Mouse (Mus musculus): Measurements from ENCODE around the gene Haus2.

The Haus2 gene

DNA sequence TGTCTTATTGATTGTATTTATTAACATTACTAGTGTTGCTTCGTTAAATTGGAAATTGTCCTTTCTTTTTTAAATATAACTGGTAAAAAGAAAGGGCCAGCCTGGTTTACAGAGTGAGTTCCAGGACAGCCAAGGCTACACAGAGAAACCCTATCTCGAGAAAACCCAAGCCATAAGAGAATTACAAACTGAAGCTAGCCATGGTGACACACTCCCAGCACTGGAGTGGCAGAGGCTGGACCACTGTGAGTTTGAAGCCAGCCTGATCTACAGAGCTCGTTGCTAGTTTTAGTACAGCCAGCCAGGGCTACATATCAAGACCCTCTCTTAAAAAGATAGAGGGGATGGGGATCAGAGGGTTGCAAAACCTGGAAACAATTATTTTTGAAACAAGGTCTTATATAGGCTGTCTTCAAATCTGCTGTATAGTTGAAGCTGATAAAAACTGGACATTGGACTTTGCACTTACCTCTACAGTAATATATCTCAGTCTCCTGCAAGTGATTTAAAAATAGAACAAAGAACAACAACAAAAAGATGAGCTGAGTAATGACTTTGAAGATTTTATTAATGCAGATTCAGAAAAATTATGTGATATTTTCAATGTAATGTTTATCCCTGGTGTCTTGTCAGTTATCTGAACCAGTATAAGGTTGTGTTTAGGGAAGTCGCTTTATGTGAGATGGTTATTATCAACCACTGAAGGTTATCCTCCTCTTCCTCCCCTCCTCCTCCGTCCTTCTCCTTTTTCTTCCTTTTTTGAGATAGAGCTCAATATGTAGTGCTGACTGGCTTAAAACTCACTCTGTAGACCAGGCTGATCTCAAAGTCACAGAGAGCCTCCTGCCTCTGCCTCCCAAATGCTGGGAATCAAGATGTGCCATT is 7.3 kb downstream of the Haus2 start:
- no peak for DNase-seq (ENCODE audit: low spot score)

DNA sequence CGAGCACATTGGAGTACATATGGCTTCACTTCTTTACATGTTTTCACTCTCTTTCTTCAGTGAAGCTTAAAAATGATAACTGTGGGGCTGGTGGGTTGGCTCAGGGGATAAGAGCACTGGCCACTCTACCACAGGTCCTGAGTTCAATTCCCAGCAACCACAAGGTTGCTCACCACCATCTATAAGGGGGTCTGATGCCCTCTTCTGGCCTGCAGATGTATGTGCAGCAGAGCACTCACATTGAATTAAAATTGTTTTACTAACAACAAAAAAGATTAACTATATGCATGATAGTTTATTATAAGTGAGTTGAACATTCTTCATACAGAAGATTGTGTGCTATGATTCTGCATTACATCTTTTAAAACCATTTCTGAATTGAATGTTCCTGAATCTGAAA is 10.4 kb downstream of the Haus2 start:
- no peak for DNase-seq (ENCODE audit: low spot score)

DNA sequence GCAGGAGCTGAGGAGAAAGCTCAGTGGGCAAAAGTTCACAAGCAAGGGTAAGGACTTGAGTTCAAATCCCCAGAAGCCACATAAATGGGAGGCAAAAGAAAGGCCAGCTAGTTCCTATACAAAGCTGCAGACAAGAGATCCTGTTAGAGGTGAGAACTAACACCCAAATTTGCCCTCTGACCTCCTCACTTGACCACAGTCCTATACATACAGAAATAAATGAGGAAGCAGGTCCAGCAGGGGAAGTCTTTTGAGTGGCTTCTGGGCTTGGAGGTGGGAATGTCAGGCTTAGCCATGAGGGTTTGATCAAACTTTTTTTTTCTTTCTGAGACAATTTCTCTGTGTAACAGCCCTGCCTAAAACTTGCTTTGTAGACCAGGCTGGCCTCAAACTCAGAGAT is 13.7 kb downstream of the Haus2 start:
- no peak for DNase-seq (ENCODE audit: low spot score)

DNA sequence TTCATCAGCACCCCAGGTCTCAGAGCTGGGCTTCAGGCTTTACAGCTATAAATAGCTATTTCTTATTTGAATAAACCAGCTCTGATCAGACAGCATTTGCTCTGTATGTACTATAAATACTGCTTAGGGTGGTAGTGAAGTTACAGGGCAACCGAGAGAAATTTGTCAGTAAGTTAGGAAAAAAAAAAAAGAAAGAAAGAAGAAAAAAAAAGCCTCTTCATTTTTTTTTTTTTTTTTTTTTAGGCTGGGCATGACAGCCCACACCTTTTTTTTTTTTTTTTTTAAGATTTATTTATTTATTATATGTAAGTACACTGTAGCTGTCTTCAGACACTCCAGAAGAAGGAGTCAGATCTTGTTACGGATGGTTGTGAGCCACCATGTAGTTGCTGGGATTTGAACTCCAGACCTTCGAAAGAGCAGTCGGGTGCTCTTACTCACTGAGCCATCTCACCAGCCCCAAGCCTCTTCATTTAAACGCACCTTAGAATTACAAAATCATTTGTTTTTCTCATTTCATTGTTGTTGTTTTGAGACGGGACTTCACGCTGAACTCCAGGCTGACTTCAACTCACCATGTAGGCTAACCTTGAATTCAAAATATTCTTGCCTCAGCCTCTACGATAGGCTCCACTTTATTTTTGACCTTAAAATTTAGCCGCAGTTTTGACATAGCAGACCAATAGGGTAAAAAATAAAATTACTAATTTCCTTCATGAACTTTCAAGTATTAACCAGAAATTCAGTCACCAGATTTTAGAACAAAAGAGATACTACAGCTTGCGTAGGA is 19.1 kb downstream of the Haus2 start:
- no peak for DNase-seq (ENCODE audit: low spot score)

DNA sequence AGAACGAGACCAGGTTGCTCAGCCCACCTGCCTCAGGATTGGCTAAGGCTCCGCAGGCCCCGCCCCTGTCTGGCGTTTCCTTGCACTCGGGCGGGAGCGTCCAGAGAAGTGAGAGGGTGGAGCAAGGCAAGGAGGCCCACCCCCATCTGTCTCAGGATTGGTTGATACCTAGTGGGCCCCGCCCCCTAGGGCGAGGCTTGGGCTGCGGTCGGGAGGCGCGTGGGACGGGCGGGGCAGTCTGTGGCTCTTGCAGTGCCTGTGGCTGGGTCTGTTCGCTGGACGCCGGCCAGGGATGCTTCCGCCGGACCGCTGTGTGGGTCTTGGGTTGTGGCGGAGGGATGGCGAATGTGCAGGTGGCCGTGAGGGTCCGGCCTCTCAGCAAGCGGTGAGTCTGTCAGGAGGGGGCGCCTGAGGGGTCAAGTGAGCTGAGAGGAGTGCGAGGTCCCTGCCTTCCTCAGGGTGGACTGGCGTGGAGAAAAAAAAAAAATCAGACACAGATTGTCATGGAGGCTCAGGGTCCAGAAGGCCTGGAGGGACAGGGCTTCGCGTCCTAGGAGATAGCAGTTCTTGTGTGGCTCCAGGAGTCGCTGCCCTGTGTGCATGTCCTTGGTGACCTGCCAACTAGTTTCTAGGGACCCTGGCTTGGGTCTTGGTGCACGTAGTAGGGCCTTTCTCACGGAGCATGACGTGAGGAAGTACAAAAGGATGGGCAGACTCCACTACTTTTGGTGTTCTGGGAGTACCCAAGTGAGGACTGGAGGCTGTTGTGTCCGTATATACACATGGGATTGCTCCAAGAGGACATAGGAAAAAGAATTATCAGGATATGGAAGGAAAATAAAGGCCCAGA is 19.9 kb downstream of the Haus2 start, which contains the start of gene Stard9:
Stard9 (plus strand) TSS at position 236 of the 850 bp plus-strand sequence.
- DNase-seq (ENCODE audit: low spot score): peak; percentile 95

DNA sequence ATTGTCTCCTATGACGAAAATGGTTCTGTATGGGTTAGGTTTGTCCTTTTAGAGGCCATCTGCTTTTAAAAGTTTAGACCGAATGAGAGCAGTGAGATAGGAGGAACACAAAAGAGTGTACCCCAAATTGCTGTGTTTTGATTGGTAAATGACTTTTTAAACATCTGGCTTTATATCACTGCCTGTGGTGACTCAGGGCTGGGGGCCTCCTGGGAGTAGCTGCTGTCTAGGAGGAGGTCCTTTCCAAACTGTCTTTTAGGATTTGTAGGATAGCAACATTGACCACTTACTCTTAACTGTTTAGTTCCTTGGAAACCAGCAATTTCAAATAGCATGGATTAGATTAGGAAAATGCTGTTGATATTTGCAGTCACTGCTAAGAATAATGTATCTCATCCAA is 21.1 kb downstream of the Haus2 start:
- DNase-seq (ENCODE audit: low spot score): no peak

DNA sequence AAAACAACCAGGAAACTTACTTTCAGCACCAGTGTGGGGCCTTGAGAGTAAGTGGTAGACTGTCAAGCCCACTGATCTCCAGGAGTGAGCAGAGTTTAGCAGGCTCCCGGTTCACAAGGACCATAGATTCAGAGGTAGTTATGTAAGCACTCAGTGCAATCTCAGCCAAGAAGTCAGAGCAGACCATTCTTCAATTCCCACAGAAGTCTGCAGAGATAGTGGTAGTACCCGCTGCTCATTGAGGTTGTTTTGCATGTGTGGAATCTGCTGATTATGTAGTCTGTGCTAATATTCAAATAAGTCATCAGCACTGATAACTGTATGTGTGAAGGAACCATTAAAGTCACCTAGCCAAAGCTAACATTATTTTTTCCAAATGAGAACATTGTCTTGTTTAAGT is 21.5 kb downstream of the Haus2 start:
- DNase-seq (ENCODE audit: low spot score): no peak

DNA sequence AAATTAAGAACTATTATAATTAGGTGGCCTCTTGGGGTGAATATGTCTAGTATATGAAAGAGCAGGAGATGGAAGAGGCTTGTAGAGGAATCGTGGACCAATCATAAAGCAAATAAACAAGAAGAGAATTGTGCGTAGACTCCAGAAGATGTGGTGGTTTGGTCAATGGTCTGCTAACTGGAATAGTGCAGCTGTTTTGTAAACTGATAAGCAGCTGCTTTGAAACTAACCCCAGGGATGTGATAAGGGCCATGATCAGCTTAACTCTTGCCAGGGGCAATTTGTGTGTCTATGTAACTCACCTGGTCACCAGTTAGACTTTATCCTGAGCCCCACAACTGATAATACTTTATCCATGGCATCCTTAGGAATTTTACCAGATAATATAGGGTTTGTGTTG is 22.3 kb downstream of the Haus2 start:
- DNase-seq (ENCODE audit: low spot score): no peak

DNA sequence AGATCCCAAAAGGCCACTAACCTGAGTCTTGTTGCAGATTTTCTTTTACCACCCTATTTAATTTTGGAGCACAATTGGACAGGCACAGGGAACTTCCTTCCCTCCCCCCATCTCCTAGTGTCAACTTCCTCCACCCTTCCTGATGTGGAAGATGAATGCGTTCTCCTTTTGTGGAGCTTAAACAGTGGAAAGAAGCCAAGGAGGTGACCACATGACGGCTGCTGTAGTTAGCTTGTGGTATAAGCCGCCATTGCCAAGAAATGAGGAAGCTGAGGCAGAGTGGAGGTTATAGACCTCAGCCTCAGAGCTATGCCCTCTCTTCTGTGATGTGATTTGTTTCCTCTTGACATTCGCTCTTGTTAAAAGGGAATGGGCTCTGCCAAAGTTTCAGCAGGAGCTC is 22.8 kb downstream of the Haus2 start:
- no peak for DNase-seq (ENCODE audit: low spot score)

DNA sequence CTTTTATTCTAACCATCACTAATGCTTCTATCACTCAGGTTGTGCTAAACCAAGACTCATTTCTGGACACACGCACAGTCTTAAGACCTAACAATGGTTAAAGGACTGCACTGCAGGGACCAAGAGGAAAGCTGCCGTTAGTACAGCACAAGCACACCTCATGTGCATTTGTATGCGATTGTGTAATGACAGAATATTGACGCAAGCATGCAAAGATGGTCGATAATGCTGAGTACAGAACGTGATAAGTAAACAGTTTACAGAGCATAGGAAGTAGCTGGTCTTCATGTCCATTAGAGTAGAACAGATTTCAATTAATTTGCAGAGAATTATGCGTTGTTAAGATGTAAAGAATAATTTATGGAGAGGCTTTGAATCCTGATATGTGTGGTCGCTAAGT is 31.7 kb downstream of the Haus2 start:
- DNase-seq (ENCODE audit: low spot score): no peak

DNA sequence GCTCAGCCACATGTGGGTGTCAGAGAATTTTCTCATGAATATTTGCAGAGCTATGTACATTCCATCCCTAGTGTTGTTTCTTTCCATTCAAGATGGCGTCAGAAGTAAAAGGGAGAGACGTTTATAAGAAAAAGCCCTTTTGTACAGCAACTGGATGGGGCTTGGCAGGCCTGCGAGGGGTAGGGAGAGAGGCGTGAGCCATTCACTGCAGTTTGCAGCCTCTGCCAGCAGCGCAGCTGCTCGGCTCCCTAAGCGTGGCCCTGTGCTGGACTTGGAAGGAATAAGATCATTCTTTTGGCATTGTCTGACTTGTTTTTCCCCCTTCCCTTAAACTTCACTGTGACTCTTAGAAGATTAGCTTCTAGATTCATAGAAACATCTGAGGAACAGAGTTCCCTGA is 34.7 kb downstream of the Haus2 start:
- DNase-seq (ENCODE audit: low spot score): no peak

DNA sequence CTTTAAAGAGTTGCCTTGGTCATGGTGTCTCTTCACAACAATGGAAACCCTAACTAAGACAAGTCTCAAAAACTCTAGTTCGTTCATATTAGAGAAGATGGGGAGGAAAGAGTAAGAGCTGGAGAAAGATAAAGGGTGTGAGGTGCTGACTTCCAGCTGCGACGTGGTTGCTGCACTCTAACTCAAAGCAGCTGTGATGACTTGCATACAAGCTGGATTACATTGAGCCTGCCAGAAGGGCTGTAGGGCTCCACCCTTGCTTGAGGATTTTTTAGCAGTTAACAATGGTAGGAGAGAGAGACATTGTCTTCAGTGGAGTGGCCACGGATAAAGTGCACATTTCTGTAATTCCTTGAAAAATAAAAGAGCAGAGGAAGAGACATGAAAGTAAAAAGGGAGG is 37.6 kb downstream of the Haus2 start:
- no peak for DNase-seq (ENCODE audit: low spot score)

DNA sequence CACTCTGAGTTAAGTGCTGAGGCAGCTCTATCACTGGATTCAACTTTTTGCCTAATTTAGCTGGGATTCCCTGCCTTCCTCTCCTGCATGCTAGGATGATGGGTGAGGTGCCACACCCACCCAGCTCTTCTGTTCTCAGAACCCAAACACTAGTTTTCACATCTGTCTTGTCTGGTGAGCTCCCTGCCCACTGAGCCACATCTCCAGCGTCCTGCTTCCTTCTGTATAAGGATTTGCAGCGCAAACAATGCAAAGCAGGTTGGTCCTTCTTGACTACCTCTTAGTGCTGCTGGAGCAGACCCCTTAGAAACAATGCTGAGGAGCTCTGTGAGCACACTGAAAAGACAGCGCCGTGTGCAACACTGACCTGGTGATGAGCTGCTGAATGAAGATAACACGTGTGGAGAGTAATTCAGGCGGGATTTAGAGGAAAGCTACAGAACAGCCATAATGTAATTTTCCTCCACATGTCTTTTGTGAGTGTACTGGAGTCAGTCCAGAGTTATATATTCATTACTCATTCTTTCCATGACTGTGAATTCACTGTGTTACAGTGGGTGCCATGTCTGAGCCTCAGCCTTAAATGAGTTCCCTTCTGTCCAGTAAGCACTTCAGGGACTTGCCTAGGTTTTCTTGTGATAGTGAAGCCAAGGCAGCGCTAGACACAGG is 43.2 kb downstream of the Haus2 start:
- DNase-seq (ENCODE audit: low spot score): no peak

DNA sequence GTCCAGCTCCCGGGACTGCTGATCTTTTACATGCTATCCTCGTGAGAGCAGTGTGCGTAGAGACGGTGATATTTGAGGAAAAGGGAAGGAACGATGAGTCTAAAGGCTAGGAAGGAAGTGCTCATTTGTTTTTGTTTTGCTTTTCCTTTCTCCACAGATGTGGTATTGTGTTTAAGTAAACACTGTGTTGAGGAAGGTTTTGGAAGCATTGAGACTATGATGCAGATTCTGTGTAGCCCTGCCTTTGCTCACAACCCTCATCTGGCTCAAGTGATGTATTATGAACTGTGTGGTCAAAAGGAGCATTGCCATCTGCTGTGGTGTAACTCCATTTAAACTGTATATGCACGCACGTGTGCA is 43.7 kb downstream of the Haus2 start:
- DNase-seq (ENCODE audit: low spot score): no peak

DNA sequence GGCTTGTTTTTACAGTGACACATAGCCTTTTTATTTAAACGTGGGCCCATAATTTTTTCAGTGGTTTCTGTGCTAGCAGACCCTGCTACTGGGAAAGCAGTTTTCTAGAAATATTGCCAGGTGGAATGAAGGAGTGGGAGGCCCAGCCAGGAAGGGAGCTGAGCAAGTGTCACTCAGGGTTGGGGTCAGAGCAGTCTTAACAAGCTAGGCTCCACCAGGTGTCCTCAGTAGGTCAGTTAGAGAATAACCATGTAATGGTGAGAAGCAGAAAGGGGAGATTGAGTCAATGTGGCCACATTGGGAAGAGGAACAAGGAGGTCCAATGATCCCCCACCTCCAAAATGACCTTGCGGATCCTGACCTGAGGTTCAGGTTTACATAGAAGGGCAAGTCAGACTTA is 45.5 kb downstream of the Haus2 start:
- no peak for DNase-seq (ENCODE audit: low spot score)

DNA sequence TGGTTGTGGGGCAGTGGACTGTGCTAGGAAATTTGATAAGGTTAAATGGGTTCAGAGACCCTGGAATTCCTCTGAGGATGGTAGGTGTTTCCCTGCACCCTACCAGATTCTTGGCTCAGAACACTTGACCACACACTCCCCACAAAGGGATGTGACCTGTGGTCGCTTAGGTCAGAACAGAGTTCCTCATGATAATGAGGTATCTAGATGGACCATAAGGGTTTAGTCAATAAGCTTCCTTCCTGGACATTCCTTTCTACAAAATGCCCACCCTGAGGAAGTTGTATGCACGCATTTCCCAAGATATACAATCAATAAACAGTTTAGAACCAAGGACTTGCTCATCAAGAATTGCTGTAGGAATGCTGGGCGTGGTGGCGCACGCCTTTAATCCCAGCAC is 46.7 kb downstream of the Haus2 start:
- DNase-seq (ENCODE audit: low spot score): no peak

DNA sequence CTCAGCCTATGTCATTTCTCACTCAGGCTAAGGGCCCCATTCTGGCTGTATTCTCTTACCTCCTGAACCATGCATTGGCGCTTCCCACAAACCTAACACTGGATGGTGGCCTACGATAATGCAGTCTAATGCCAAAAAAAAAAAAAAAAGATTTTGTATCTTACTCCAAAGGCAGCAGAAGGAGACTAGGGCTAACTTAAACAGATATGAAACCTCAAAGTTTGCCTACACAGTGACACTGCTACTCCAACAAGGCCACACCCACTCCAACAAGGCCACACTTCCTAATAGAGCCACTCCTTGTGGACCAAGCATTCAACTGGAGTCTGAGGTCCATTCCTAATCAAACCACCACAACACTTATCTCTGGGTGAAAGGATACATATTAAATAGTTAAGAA is 47.5 kb downstream of the Haus2 start:
- DNase-seq (ENCODE audit: low spot score): no peak

DNA sequence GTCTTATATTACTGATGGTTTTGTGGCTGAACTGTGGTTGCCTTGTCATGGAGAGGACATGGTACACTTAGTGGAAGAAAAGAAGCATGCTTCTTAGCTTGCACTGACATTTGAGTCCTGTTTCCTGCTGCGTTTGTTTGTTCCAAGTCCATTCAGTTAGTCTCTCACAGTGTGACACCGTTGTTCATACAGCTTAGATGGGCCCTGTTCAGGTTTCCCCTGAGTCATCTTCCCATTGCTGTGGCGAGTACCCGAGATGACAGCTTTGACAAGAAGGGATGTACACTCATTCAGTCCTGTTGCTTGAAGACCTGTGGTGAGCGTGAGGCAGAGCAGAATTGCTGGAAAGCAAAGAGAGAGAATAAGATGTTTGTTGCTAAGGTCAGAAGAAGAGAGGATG is 49.3 kb downstream of the Haus2 start:
- no peak for DNase-seq (ENCODE audit: low spot score)

DNA sequence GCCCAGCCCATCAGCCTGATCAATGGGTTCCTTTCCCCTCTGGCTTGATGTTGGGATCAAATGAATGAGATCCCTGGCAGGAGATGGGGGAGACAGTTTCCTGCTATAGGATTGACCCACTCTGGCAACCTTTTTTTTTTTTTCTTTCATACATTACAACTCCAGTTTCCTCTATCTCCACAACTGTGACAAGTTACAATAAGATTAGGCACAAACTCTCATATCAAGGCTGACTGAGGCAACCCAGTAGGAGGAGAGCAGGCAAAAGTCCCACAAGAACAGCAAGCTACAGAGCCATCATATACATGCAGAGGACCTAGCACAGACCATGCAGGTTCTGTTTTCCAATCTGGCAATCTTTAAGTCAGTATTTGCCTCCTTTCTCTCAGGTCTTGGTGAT is 50.1 kb downstream of the Haus2 start:
- DNase-seq (ENCODE audit: low spot score): no peak

DNA sequence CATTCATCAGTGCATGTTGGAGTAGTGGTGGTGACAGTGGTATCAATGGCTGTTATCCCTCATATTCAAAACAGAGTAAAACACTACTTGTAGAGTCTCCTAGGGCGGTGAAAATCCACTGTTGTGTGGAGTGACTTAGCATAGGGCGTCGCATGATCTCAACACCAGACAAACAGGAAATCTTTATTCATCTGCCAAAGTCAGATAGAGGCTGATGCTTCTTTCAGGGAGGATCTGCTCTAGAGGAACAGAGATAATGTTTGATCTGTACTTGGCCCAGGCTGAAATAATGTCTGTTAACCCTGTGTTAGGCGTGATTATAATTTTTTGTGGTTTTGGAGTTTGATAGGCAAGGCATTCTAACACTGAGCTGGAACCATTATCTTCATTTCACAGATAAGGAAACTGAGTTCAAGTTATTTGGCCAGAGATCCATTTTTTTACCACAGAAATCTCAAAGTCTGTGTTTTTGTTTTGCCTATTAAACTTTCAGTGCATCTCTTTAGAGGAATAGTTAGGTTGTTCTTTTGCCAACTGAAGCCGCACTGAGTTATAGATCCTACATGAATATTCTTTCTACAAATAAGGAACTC is 51.4 kb downstream of the Haus2 start:
- DNase-seq (ENCODE audit: low spot score): no peak

DNA sequence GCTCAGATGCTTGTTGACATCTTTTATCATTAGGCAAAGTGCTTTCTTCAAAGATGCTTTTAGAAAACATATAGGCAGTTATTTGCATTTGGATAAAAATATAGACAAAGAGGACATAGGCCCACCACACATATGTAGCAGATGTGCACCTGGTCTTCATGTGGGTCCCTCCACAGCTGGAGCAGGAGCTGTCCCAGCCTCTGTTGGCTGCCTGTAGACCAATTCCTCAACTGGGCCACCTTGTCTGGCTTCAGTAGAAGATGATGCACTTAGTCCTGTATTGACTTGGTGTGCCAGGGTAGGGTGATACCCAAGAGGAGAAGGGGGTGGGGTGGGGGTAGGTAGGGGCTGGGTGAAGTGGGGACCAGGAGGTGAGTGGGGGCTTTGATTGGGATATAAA is 53.6 kb downstream of the Haus2 start:
- DNase-seq (ENCODE audit: low spot score): no peak
